Mouse (Mus musculus): ENCODE results near the gene Npff.

DNA sequence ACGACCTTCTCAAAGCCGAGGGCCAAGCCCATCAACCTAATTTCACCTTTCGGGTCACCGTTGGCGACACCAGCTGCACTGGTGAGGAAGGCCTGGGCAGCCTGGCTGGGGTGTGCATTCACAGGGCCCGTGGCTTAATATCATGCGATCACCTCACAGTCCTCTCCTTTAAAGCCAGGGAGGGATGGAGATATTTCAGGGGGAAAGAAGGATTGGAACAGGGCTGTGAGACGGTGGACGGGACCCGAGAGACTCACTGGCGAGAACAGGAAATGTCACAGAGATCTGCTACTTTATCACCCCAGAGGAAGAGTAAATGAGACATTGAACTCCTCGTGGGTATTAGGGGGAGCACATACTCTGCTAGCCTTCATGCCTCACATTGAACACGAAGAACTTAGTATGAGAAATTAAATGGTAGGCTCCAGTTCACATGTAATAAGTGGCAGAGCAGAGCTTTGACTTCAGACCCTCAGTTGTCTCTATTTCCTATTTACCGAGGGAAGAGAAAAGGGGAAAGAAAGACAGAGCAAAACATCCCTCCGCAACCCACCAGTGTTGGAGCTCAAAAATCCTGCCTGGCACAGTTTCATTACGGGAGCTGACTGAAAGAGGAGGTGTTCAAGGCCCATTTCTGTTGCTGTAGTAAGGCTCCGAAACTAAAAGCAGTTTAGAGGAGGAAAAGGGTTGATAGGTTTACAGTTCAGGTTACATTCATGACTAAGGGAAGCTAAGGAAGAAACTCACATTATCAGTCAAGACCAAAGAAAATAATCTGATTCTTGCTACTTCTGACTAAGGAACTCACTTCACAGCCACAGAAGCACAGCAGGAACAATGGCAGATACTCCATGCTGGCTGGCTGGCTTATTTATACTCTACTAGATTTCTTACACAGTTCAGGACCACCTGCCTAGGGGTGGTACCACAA is 5.3 kb downstream of the Npff start:
- no peak for TF ChIP-seq CTCF (IDR thresholded peaks at IDR 0.05; ENCODE audit: low read depth)
- no peak for TF ChIP-seq EP300 (IDR thresholded peaks at IDR 0.05; ENCODE audit: low read depth)

Measured in liver, postnatal 0 days (tissue).